Mouse (Mus musculus) 416B (cell line): ENCODE results near the gene Nmnat2.
"Not testable (repeated sequence)": the region's sequence is repeated elsewhere in the genome, so short reads cannot be mapped to it uniquely, and the experiment has no call there.

ENCODE experiments used
- DNase-seq: peaks from one replicate; pipeline ENCODE4 v3.0.0; 2011; ENCODE audit warnings: low read depth

Nmnat2 gene

GRCm38 (mm10) chr1:153059626-153060025 is 104.8 kb downstream of the Nmnat2 start:
- no peak for DNase-seq

GRCm38 (mm10) chr1:153062547-153062946 is 107.8 kb downstream of the Nmnat2 start:
- no peak for DNase-seq

- DNase-seq: no peak
Observed at GRCm38 (mm10) chr1:153064784-153065390, 110.1 kb downstream of the Nmnat2 start.

- no peak for DNase-seq
Observed at GRCm38 (mm10) chr1:153065473-153066386, 110.9 kb downstream of the Nmnat2 start.

GRCm38 (mm10) chr1:153066387-153066781 is 111.6 kb downstream of the Nmnat2 start:
- DNase-seq: peak; percentile 26

GRCm38 (mm10) chr1:153071563-153071962 is 116.8 kb downstream of the Nmnat2 start:
- DNase-seq: no peak

GRCm38 (mm10) chr1:153071995-153072394 is 117.2 kb downstream of the Nmnat2 start:
- DNase-seq: no peak

- no peak for DNase-seq
Observed at GRCm38 (mm10) chr1:153072711-153073110, 117.9 kb downstream of the Nmnat2 start.

GRCm38 (mm10) chr1:153073441-153073840 is 118.6 kb downstream of the Nmnat2 start:
- DNase-seq: no peak

GRCm38 (mm10) chr1:153075087-153075736 is 120.4 kb downstream of the Nmnat2 start:
- DNase-seq: no peak

- no peak for DNase-seq
Observed at GRCm38 (mm10) chr1:153075955-153076354, 121.2 kb downstream of the Nmnat2 start.

- not testable (repeated sequence) for DNase-seq
Observed at GRCm38 (mm10) chr1:153083233-153083632, 128.4 kb downstream of the Nmnat2 start.

- no peak for DNase-seq
Observed at GRCm38 (mm10) chr1:153084191-153084590, 129.4 kb downstream of the Nmnat2 start.

- DNase-seq: peak; percentile 98
Observed at GRCm38 (mm10) chr1:153085198-153085597, 130.4 kb downstream of the Nmnat2 start.

GRCm38 (mm10) chr1:153087771-153088170 is 133.0 kb downstream of the Nmnat2 start:
- peak; percentile 54 for DNase-seq

GRCm38 (mm10) chr1:153090081-153090480 is 135.3 kb downstream of the Nmnat2 start:
- no peak for DNase-seq

GRCm38 (mm10) chr1:153090807-153091206 is 136.0 kb downstream of the Nmnat2 start:
- no peak for DNase-seq

- no peak for DNase-seq
Observed at GRCm38 (mm10) chr1:153091438-153092236, 136.8 kb downstream of the Nmnat2 start.

GRCm38 (mm10) chr1:153092237-153092975 is 137.6 kb downstream of the Nmnat2 start:
- peak; percentile 90 for DNase-seq

- no peak for DNase-seq
Observed at GRCm38 (mm10) chr1:153093172-153093571, 138.4 kb downstream of the Nmnat2 start.

GRCm38 (mm10) chr1:153093581-153093980 is 138.8 kb downstream of the Nmnat2 start:
- DNase-seq: no peak
